Mouse (Mus musculus) CH12.LX (cell line): ENCODE data around the gene Ugcg. TPM values are rescaled to one million over a fixed set of nuclear protein-coding genes. Genes with fewer than 3 reads are reported as not detected.

ENCODE experiments used
- DNase-seq: peaks from one replicate; pipeline ENCODE4 v3.0.0-alpha.2; 2013; ENCODE audit errors: extremely low read depth
- H3K27ac ChIP-seq: 2 replicates; pipeline ENCODE4 v1.5.1; 2012; ENCODE audit warnings: low read depth, mild to moderate bottlenecking, control low read depth, moderate library complexity; ENCODE audit not compliant: insufficient read depth
- H3K27me3 ChIP-seq: replicated peaks from 2 replicates; pipeline ENCODE3; 2012; ENCODE audit warnings: inconsistent platforms
- H3K36me3 ChIP-seq, 2 experiments: replicated peaks in 1 of 2; 2 replicates each; pipeline versions ENCODE3 to v1.6.1; 2012; ENCODE audit warnings: inconsistent platforms in 1 of 2, low read length in 1 of 2, mild to moderate bottlenecking in 1 of 2, mixed read lengths in 1 of 2, moderate library complexity in 1 of 2; ENCODE audit not compliant: control insufficient read depth in 1 of 2, insufficient read depth in 1 of 2
- H3K4me1 ChIP-seq, 2 experiments: 2 replicates each; pipeline ENCODE4 v1.6.1; 2012; ENCODE audit warnings: inconsistent platforms in 1 of 2, moderate library complexity in 1 of 2; ENCODE audit not compliant: insufficient read depth in 2 of 2, control insufficient read depth in 1 of 2
- H3K4me2 ChIP-seq: 2 replicates; pipeline ENCODE4 v1.6.1; 2012; ENCODE audit warnings: low read depth, mild to moderate bottlenecking, control low read depth; ENCODE audit not compliant: poor library complexity, insufficient read depth, severe bottlenecking
- H3K4me3 ChIP-seq, 3 experiments: fragments of 150-350 bp in 1 of 3; sonication (generic) in 1 of 3; replicated peaks in 1 of 3; 2 replicates each; pipeline versions ENCODE3 to v1.5.1; 2011 to 2012; ENCODE audit warnings: low read depth in 2 of 3, low read length in 2 of 3, mild to moderate bottlenecking in 2 of 3, moderate library complexity in 2 of 3, control low read depth in 1 of 3, improper control_type of control experiment in 1 of 3, inconsistent platforms in 1 of 3, mixed read lengths in 1 of 3; ENCODE audit not compliant: poor library complexity in 1 of 3
- H3K79me2 ChIP-seq: replicated peaks from 2 replicates; pipeline ENCODE4 v1.6.1; 2012; ENCODE audit warnings: mild to moderate bottlenecking, moderate library complexity; ENCODE audit not compliant: control insufficient read depth, poor library complexity, insufficient read depth, severe bottlenecking; ENCODE audit errors: extremely low read depth
- H3K9ac ChIP-seq: 2 replicates; pipeline ENCODE4 v1.6.1; 2012; ENCODE audit warnings: low read depth, mild to moderate bottlenecking, control low read depth, moderate library complexity; ENCODE audit not compliant: insufficient read depth
- H3K9me3 ChIP-seq: replicated peaks from 2 replicates; pipeline ENCODE3; 2012; ENCODE audit warnings: low read length, inconsistent platforms, mixed read lengths
- BHLHE40 ChIP-seq: IDR thresholded peaks from 2 replicates; pipeline ENCODE4 v1.6.1; 2011; ENCODE audit warnings: mild to moderate bottlenecking, low read depth, low read length, improper control_type of control experiment
- CHD2 ChIP-seq: IDR thresholded peaks from 2 replicates; pipeline ENCODE4 v1.6.1; 2011; ENCODE audit warnings: low read length, improper control_type of control experiment
- ELF1 ChIP-seq: IDR thresholded peaks from 2 replicates; pipeline ENCODE4 v1.6.1; 2014; ENCODE audit warnings: low read depth, mild to moderate bottlenecking, inconsistent platforms, low read length, improper control_type of control experiment
- ETS1 ChIP-seq: conservative IDR thresholded peaks from 2 replicates; pipeline ENCODE4 v1.6.1; 2012; ENCODE audit warnings: low read depth, mild to moderate bottlenecking, inconsistent platforms, low read length, improper control_type of control experiment, moderate library complexity
- HCFC1 ChIP-seq: IDR thresholded peaks from 2 replicates; pipeline ENCODE4 v1.6.1; 2012; ENCODE audit warnings: low read depth, mild to moderate bottlenecking, inconsistent platforms, low read length, improper control_type of control experiment
- JUN ChIP-seq: IDR thresholded peaks from 2 replicates; pipeline ENCODE4 v1.6.1; 2011; ENCODE audit warnings: low read depth, mild to moderate bottlenecking, low read length, improper control_type of control experiment, moderate library complexity; ENCODE audit not compliant: insufficient read depth
- JUND ChIP-seq: conservative IDR thresholded peaks from 2 replicates; pipeline ENCODE4 v1.6.1; 2011; ENCODE audit warnings: low read depth, low read length, improper control_type of control experiment
- MAX ChIP-seq: IDR thresholded peaks from 2 replicates; pipeline ENCODE4 v1.6.1; 2011; ENCODE audit warnings: low read length, improper control_type of control experiment
- MAZ ChIP-seq: IDR thresholded peaks from 2 replicates; pipeline ENCODE4 v1.6.1; 2012; ENCODE audit warnings: low read depth, mild to moderate bottlenecking, inconsistent platforms, low read length, improper control_type of control experiment, moderate library complexity
- MEF2A ChIP-seq: IDR thresholded peaks from 2 replicates; pipeline ENCODE4 v1.6.1; 2014; ENCODE audit warnings: low read depth, mild to moderate bottlenecking, inconsistent platforms, low read length, improper control_type of control experiment, borderline replicate concordance
- NELFE ChIP-seq: IDR thresholded peaks from 2 replicates; pipeline ENCODE4 v1.6.1; 2011; ENCODE audit warnings: low read depth, low read length, improper control_type of control experiment
- NRF1 ChIP-seq: IDR thresholded peaks from 2 replicates; pipeline ENCODE4 v1.6.1; 2014; ENCODE audit warnings: low read depth, mild to moderate bottlenecking, inconsistent platforms, low read length, improper control_type of control experiment, moderate library complexity
- POLR2A ChIP-seq: IDR thresholded peaks from 2 replicates; pipeline ENCODE4 v1.6.1; 2011; ENCODE audit warnings: low read depth, mild to moderate bottlenecking, improper control_type of control experiment, low read length
- POLR2AphosphoS2 ChIP-seq: IDR thresholded peaks from 2 replicates; pipeline ENCODE4 v1.6.1; 2011; ENCODE audit warnings: low read depth, low read length, improper control_type of control experiment
- RAD21 ChIP-seq: IDR thresholded peaks from 2 replicates; pipeline ENCODE4 v1.6.1; 2011; ENCODE audit warnings: low read depth, mild to moderate bottlenecking, low read length, improper control_type of control experiment, moderate library complexity
- SIN3A ChIP-seq: IDR thresholded peaks from 2 replicates; pipeline ENCODE4 v1.6.1; 2012; ENCODE audit warnings: low read length, improper control_type of control experiment, inconsistent platforms
- SMC3 ChIP-seq: IDR thresholded peaks from 2 replicates; pipeline ENCODE4 v1.6.1; 2011; ENCODE audit warnings: low read depth, low read length, improper control_type of control experiment
- TBP ChIP-seq: conservative IDR thresholded peaks from 2 replicates; pipeline ENCODE4 v1.6.1; 2011; ENCODE audit warnings: low read depth, low read length, improper control_type of control experiment
- TCF12 ChIP-seq: IDR thresholded peaks from 2 replicates; pipeline ENCODE4 v1.6.1; 2014; ENCODE audit warnings: low read depth, mild to moderate bottlenecking, inconsistent platforms, low read length, improper control_type of control experiment
- UBTF ChIP-seq: IDR thresholded peaks from 2 replicates; pipeline ENCODE4 v1.6.1; 2012; ENCODE audit warnings: low read depth, mild to moderate bottlenecking, inconsistent platforms, low read length, improper control_type of control experiment, moderate library complexity
- USF1 ChIP-seq: IDR thresholded peaks from 2 replicates; pipeline ENCODE4 v1.6.1; 2014; ENCODE audit warnings: low read depth, mild to moderate bottlenecking, inconsistent platforms, low read length, improper control_type of control experiment
- ZKSCAN1 ChIP-seq: IDR thresholded peaks from 2 replicates; pipeline ENCODE4 v1.6.1; 2012; ENCODE audit warnings: low read depth, inconsistent platforms, low read length, improper control_type of control experiment, borderline replicate concordance
- ZNF384 ChIP-seq: IDR thresholded peaks from 2 replicates; pipeline ENCODE4 v1.6.1; 2012; ENCODE audit warnings: low read depth, low read length, improper control_type of control experiment, inconsistent platforms
- dilution Hi-C: fragments of 300-500 bp; cut with MboI; formaldehyde crosslinking; loops from 2 replicates; pipeline ENCODE4 v1.14.3; 2020; ENCODE audit warnings: low sequenced_read_pairs; ENCODE audit not compliant: extremely low pct_unique_long_range_greater_than_20kb, extremely low pct_ligation_motif_present
- in situ Hi-C: fragments of 300-500 bp; cut with MboI; formaldehyde crosslinking; loops from 3 replicates; pipeline ENCODE4 v1.14.3; 2019; ENCODE audit warnings: low sequenced_read_pairs, low pct_ligation_motif_present, low pct_unique_long_range_greater_than_20kb, mixed read lengths
- polyA plus RNA-seq: library from polyadenylated mRNA; unstranded; fragments of >175 nt; gene quantifications from 2 replicates; pipeline ENCODE4 v1.2.1, GENCODE M21; 2012; ENCODE audit warnings: low read depth; ENCODE audit not compliant: insufficient read length
- total RNA-seq, 2 experiments: library from RNA; depleted of rRNA; stranded (reverse); fragments of 300-350 nt in 1 of 2; fragments of >200 nt in 1 of 2; gene quantifications; 2 replicates each; pipeline ENCODE4 v1.2.3; 2012 to 2014

The Ugcg gene
- total and polyA plus RNA-seq, 3 experiments: 25.8 to 69.5 (median 28.7) TPM

GRCm38 (mm10) chr4:59206600-59206999, 17.5 kb downstream of the Ugcg start (continued):
- TF ChIP-seq TBP: no peak
- TF ChIP-seq, all 38 proteins: peak for 0

DNA sequence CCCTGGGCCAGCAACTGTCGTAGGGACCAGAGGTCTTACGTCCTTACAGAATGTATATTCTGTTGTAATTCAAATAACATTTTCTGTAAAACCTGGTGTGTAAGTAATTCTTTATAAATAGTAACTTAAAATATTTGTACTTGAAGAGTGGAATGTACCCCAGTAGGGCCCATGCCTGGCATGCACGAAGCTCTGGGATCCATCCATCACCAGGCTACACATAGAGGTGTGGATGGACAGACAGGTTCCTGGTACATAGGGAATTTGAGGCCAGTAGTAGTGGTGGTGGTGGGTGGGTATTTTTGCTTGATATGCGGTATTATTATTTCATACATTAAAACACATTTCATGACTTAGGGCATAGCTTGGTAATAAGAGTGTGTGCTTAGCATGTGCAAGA, 19.6 kb downstream of the Ugcg start:
- no peak overlapping the region for H3K4me3 ChIP-seq
- dilution Hi-C loops: no loop called here
- no peak for DNase-seq
- H3K27ac ChIP-seq: no peak overlapping the region
- H3K36me3 ChIP-seq: peaks cover 26 to 67% of the 10 kb centered on the region in 2 experiments
- H3K79me2 ChIP-seq: peaks cover 48% of the 10 kb centered on the region
- no peaks in the 10 kb centered on the region for H3K27me3 ChIP-seq
- TF ChIP-seq ELF1 (no peak), POLR2AphosphoS2 (no peak), TCF12 (no peak), NRF1 (no peak), NELFE (no peak), HCFC1 (no peak), ETS1 (no peak), JUND (no peak), USF1 (no peak)
- H3K4me1 ChIP-seq: peaks cover 11 to 34% of the 10 kb centered on the region in 2 experiments
- no peaks in the 10 kb centered on the region for H3K9me3 ChIP-seq
- no peak overlapping the region for H3K4me2 ChIP-seq
- in situ Hi-C loops: no loop called here
- H3K9ac ChIP-seq: no peak overlapping the region

- H3K27me3 ChIP-seq: no peaks in the 10 kb centered on the region
- DNase-seq: no peak
- no peak overlapping the region for H3K9ac ChIP-seq
- H3K4me3 ChIP-seq: no peak overlapping the region
- dilution Hi-C loops (no loop called here), in situ Hi-C loops (no loop called here)
- TF ChIP-seq ETS1 (no peak), BHLHE40 (no peak), USF1 (no peak), ZNF384 (no peak), UBTF (no peak), JUN (no peak), SIN3A (no peak), ZKSCAN1 (no peak), MAX (no peak), POLR2A (no peak), HCFC1 (no peak), MEF2A (no peak), RAD21 (no peak), MAZ (no peak), SMC3 (no peak), CHD2 (no peak)
- H3K79me2 ChIP-seq: peaks cover 23% of the 10 kb centered on the region
- H3K27ac ChIP-seq: no peak overlapping the region
- no peak overlapping the region for H3K4me2 ChIP-seq
- H3K36me3 ChIP-seq: peaks cover 37 to 83% of the 10 kb centered on the region in 2 experiments
- no peaks in the 10 kb centered on the region for H3K9me3 ChIP-seq
- H3K4me1 ChIP-seq: peaks cover 3 to 21% of the 10 kb centered on the region in 2 experiments
Measured at GRCm38 (mm10) chr4:59211181-59211580, 22.1 kb downstream of the Ugcg start.
